Mouse (Mus musculus): ENCODE measurements around the gene Slc4a3. TPM values are rescaled to one million over a fixed set of nuclear protein-coding genes. Genes with fewer than 3 reads are reported as not detected.
A peak's percentile ranks its signal among the peaks of the same experiment; 100 is the strongest.

Slc4a3 gene
- polyA plus RNA-seq, 1 experiment from 2014 or later = 50.4 TPM

DNA sequence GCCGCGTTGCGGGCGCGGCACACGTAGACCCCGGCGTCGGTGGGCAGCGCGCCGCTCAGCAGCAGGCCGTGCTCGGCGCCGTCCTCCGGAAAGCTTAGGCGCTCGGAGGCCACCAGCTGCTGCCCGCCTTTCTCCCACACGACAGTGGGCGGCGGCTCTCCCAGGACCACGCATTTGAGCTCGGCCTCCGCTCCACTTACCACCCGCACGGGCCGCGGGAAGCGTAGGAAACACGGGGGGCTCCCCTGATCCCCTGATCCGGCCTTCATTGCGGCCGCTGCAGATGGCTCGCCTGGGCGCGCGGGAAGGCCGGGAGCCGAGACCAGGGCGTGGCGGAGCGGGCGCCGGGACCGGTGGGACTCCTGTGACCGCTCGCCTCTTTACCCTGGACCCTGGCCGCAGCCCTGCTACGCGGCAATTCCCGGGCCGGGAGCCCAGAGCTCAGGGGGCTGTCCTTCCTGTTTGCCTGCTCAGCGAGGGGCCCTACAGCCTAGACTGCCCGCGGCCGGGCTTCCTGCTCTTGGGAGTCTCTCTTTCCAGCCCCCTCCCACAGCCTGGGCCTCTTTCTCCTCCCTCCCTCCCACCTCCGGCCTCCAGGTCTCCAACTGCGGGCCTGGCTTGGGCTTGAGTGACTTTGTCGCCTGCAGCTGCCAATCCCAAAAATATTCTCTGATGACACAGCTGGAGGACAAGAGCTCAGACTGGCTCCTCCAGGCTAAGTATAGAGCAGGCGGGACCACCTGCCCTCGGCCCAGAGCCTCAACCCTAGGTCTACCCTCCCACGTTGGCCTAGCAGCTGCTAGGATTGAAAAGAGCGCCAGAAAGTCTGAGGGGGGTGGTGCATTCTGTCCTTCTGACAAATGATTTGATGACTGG is 39.9 kb upstream of the Slc4a3 start, which contains the start of gene Obsl1:
TSS of gene Obsl1 (minus strand) at position 497 of the 876 bp plus-strand sequence.
- Histone ChIP-seq H3K4me2 (ENCODE audit: low read length) (peak within 1 kb of the TSS; percentile 92), H3K4me1 (replicated peaks; ENCODE audit: control insufficient read depth, insufficient read depth, low read length) (peaks cover 25% of the 10 kb centered on the region), H3K27me3 (replicated peaks; ENCODE audit: control insufficient read depth, insufficient read depth, low read length) (no peaks in the 10 kb centered on the region), H3K4me3 (replicated peaks; ENCODE audit: low read length) (peak within 1 kb of the TSS; percentile 88), H3K9ac (replicated peaks; ENCODE audit: low read depth, low read length) (peak within 1 kb of the TSS; percentile 87), H3K9me3 (ENCODE audit: control insufficient read depth, low read length) (no peaks in the 10 kb centered on the region), H3K27ac (ENCODE audit: low read length) (peak within 1 kb of the TSS; percentile 81), H3K36me3 (ENCODE audit: control insufficient read depth, insufficient read depth) (peaks cover 9% of the 10 kb centered on the region)
- WGBS = under 1% methylated on average over 55 of the region's 65 CpGs
- peak; percentile 67 for ATAC-seq

DNA sequence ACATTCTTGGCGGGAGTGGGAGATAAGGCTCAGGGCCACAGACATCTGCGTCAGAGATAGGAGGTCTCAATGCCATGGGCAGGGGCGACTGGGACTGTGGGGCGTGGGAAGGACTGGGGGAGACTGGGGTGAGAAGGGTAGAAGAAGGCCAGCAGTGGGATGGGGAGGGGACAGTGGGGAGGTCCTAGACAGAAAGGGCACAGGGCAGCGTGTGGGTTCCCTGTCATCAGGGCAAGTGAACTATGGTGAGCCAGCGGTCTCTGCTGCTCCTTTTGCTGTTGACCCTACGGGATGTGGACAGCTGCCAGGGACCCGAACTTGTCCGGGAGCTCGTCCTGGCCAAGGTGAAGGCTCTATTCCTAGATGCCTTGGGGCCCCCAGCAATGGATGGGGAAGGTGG is 39.1 kb upstream of the Slc4a3 start, which contains the start of gene Inha:
TSS of gene Inha (plus strand) at position 72 of the 400 bp plus-strand sequence.
- no peaks in the 10 kb centered on the region for H3K9me3 ChIP-seq (ENCODE audit: control insufficient read depth, low read length)

DNA sequence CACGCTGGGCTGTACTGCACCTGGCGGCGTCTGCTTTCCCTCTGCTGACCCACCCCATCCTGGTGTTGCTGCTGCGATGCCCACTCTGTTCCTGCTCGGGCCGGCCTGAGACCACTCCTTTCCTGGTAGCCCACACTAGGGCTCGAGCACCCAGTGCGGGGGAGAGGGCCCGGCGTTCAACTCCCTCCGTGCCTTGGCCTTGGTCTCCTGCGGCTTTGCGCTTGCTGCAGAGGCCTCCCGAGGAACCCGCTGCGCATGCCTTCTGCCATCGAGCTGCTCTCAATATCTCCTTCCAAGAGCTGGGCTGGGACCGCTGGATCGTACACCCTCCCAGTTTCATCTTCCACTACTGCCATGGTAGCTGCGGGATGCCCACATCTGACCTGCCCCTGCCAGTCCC is 36.5 kb upstream of the Slc4a3 start:
- H3K9ac ChIP-seq (replicated peaks; ENCODE audit: low read depth, low read length) = no peak overlapping the region
- H3K4me2 ChIP-seq (ENCODE audit: low read length) = no peak overlapping the region
- no peaks in the 10 kb centered on the region for H3K36me3 ChIP-seq (ENCODE audit: control insufficient read depth, insufficient read depth)
- H3K9me3 ChIP-seq (ENCODE audit: control insufficient read depth, low read length) = no peaks in the 10 kb centered on the region
- H3K27me3 ChIP-seq (replicated peaks; ENCODE audit: control insufficient read depth, insufficient read depth, low read length) = no peaks in the 10 kb centered on the region
- 49% methylated on average over 20 of the region's 20 CpGs for WGBS
- H3K4me3 ChIP-seq (replicated peaks; ENCODE audit: low read length) = no peak overlapping the region
- ATAC-seq = no peak
- H3K4me1 ChIP-seq (replicated peaks; ENCODE audit: control insufficient read depth, insufficient read depth, low read length) = peaks cover 17% of the 10 kb centered on the region
- no peak overlapping the region for H3K27ac ChIP-seq (ENCODE audit: low read length)

More for the DNA sequence above, 39.1 kb upstream of the Slc4a3 start, which contains the start of gene Inha:
- Histone ChIP-seq H3K27ac (ENCODE audit: low read length) (peak within 1 kb of the TSS; percentile 81), H3K9ac (replicated peaks; ENCODE audit: low read depth, low read length) (peak within 1 kb of the TSS; percentile 87), H3K27me3 (replicated peaks; ENCODE audit: control insufficient read depth, insufficient read depth, low read length) (no peaks in the 10 kb centered on the region), H3K36me3 (ENCODE audit: control insufficient read depth, insufficient read depth) (0 out of 2 replicates have a peak, but pooled peaks cover 2% of the 10 kb centered on the region), H3K4me2 (ENCODE audit: low read length) (peak within 1 kb of the TSS; percentile 92), H3K4me1 (replicated peaks; ENCODE audit: control insufficient read depth, insufficient read depth, low read length) (peaks cover 25% of the 10 kb centered on the region), H3K4me3 (replicated peaks; ENCODE audit: low read length) (peak within 1 kb of the TSS; percentile 88)
- 75% methylated on average over 10 of the region's 10 CpGs for WGBS
- no peak for ATAC-seq

DNA sequence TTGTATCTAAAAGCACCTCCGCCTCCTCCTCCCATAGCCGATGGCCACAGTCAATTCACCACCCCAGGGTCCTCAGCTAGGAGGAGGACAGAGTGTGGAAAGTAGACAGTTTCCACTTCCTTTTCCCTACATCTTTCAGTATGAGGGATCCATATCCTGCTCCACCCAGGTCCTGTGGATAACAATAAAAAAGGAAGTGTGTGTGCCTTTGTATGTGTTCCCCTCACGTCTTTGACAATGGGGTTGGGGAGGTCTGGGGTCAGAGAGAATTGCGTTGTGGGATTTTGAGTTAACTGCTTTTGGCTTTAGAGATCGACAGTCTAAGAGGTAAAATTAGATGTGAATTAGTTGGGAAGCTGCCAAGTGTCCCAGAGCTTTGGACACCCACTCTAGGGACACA is 35.9 kb upstream of the Slc4a3 start:
- Histone ChIP-seq H3K36me3 (ENCODE audit: control insufficient read depth, insufficient read depth) (no peaks in the 10 kb centered on the region), H3K27me3 (replicated peaks; ENCODE audit: control insufficient read depth, insufficient read depth, low read length) (no peaks in the 10 kb centered on the region), H3K4me3 (replicated peaks; ENCODE audit: low read length) (no peak overlapping the region), H3K9ac (replicated peaks; ENCODE audit: low read depth, low read length) (no peak overlapping the region), H3K4me1 (replicated peaks; ENCODE audit: control insufficient read depth, insufficient read depth, low read length) (peaks cover 14% of the 10 kb centered on the region), H3K9me3 (ENCODE audit: control insufficient read depth, low read length) (no peaks in the 10 kb centered on the region), H3K4me2 (ENCODE audit: low read length) (no peak overlapping the region), H3K27ac (ENCODE audit: low read length) (no peak overlapping the region)
- 73% methylated on average over 5 of the region's 5 CpGs for WGBS
- ATAC-seq = no peak

DNA sequence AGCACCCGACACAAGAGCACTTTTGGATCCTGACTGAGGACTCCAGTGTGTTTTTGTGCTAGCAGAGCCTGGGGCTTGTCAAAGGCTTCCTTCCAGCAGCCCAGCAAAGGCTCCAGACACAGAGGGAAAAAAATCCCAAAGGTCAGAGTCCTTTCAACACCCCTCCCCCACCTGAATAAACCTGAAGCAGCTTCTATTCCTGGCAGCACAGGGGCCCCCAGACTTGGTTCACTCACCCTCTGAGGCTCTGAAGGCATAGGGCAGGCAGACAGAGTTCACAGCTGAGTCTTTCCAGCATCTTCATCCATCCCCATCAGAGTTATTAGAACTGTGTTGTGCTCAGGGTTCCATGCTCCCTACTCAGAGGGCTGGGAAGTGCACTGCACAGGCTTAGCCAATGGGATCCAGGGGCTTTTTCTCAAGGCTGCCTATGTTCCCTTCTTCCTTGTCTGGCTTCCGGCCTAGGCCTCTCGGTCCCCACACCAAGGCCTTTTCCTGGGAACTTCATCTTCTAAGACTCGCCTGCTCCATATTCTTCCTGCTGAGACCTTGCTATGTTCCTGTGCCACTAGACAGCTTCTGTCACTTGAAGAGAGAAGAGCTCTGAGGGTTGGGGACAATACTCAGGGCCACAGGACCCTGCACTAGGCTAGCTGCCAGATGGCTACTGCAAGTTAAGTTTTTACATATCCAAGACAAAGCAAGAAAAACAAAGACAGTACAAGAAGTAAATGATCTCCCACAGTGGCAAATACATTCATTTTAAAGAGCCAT is 34.4 kb upstream of the Slc4a3 start:
- Histone ChIP-seq H3K36me3 (ENCODE audit: control insufficient read depth, insufficient read depth) (no peaks in the 10 kb centered on the region), H3K4me3 (replicated peaks; ENCODE audit: low read length) (no peak overlapping the region), H3K27ac (ENCODE audit: low read length) (no peak overlapping the region), H3K4me1 (replicated peaks; ENCODE audit: control insufficient read depth, insufficient read depth, low read length) (peaks cover 9% of the 10 kb centered on the region), H3K9ac (replicated peaks; ENCODE audit: low read depth, low read length) (no peak overlapping the region), H3K9me3 (ENCODE audit: control insufficient read depth, low read length) (no peaks in the 10 kb centered on the region), H3K4me2 (ENCODE audit: low read length) (no peak overlapping the region), H3K27me3 (replicated peaks; ENCODE audit: control insufficient read depth, insufficient read depth, low read length) (no peaks in the 10 kb centered on the region)
- ATAC-seq = no peak
- 54% methylated on average over 4 of the region's 4 CpGs for whole genome bisulfite sequencing

DNA sequence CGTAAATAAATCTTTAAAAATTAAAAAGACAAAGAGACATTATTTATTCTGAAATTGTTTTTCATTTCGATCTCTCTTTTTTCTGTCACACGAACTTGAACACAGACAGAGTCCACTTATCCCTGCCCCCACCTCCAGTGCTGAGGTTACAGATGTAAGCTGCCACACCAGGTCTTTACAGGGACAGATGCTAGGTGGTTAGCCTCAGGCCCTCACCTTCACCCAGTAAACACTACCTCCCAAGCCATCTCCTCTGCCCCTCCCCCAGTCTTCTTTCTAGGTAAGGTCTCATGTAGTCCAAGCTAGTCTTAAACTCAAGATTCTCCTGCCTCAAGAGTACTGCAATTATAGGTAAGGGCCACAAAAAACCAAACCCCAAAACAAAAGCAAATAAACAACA is 33.5 kb upstream of the Slc4a3 start:
- no peaks in the 10 kb centered on the region for H3K9me3 ChIP-seq (ENCODE audit: control insufficient read depth, low read length)
- no peak overlapping the region for H3K9ac ChIP-seq (replicated peaks; ENCODE audit: low read depth, low read length)
- H3K4me2 ChIP-seq (ENCODE audit: low read length) = no peak overlapping the region
- 0 out of 2 replicates have a peak, but pooled peaks cover under 1% of the 10 kb centered on the region for H3K4me1 ChIP-seq (replicated peaks; ENCODE audit: control insufficient read depth, insufficient read depth, low read length)
- no peak overlapping the region for H3K27ac ChIP-seq (ENCODE audit: low read length)
- ATAC-seq = no peak
- no peaks in the 10 kb centered on the region for H3K27me3 ChIP-seq (replicated peaks; ENCODE audit: control insufficient read depth, insufficient read depth, low read length)
- 94% methylated on average over 3 of the region's 3 CpGs for WGBS
- no peak overlapping the region for H3K4me3 ChIP-seq (replicated peaks; ENCODE audit: low read length)
- H3K36me3 ChIP-seq (ENCODE audit: control insufficient read depth, insufficient read depth) = no peaks in the 10 kb centered on the region

DNA sequence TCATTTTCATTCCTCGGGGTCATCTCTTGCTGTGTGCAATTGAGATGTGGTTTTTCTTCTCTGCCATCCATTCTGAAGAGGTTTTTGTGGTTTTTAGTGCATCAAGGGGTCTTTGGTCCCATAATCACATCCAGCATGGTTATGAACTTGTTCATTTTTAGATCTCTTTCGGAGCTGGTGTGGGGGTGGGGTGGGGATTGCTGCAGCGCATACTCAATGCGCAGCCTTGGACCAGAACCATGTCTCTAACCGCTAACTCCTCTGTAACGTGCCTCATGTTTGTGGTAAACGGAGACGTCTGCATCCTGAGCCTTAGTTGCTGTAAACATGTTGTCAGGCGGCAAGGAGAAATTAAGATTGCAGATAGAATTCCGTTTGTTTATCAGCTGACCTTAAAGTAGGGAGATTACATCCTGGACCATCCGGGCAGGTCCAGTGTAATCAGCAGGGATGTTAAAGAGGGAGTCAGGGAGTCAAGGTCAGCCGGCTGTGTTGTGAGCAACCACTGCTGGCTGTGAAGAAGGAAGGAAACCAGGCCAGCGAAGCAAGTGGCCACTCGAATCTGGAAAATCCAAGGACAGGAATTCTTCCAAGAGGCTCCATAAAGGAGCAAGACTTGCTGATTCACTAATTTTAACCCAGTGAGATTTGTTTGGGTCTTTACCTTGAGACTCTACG is 29.2 kb upstream of the Slc4a3 start:
- Histone ChIP-seq H3K9me3 (ENCODE audit: control insufficient read depth, low read length) (no peaks in the 10 kb centered on the region), H3K4me3 (replicated peaks; ENCODE audit: low read length) (no peak overlapping the region), H3K4me1 (replicated peaks; ENCODE audit: control insufficient read depth, insufficient read depth, low read length) (no peaks in the 10 kb centered on the region), H3K9ac (replicated peaks; ENCODE audit: low read depth, low read length) (no peak overlapping the region), H3K27me3 (replicated peaks; ENCODE audit: control insufficient read depth, insufficient read depth, low read length) (no peaks in the 10 kb centered on the region), H3K27ac (ENCODE audit: low read length) (no peak overlapping the region), H3K36me3 (ENCODE audit: control insufficient read depth, insufficient read depth) (no peaks in the 10 kb centered on the region), H3K4me2 (ENCODE audit: low read length) (no peak overlapping the region)
- no peak for ATAC-seq
- 86% methylated on average over 15 of the region's 15 CpGs for WGBS

DNA sequence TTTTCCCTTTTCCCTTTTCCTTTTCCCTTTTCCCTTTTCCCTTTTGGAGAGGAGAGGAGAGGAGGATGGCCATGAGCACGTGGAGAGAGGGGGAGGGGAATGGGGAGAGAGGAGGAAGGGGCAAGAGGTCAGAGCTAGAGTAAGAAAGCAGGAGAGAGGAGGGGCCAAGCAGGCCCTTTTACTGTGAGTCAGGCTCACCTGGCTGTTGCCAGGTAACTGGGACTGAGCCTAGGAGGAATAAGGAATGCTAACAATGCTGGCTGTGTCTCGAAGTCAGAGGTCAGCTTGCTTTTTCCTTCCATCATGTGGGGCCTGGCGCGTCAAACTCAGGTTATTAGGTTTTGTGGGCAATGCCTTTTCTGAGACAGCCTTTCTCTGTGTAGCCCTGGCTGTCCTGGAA is 28.1 kb upstream of the Slc4a3 start:
- ATAC-seq = no peak
- no peak overlapping the region for H3K4me2 ChIP-seq (ENCODE audit: low read length)
- H3K4me1 ChIP-seq (replicated peaks; ENCODE audit: control insufficient read depth, insufficient read depth, low read length) = peaks cover 8% of the 10 kb centered on the region
- no peak overlapping the region for H3K4me3 ChIP-seq (replicated peaks; ENCODE audit: low read length)
- no peaks in the 10 kb centered on the region for H3K36me3 ChIP-seq (ENCODE audit: control insufficient read depth, insufficient read depth)
- no peaks in the 10 kb centered on the region for H3K27me3 ChIP-seq (replicated peaks; ENCODE audit: control insufficient read depth, insufficient read depth, low read length)
- no peak overlapping the region for H3K9ac ChIP-seq (replicated peaks; ENCODE audit: low read depth, low read length)
- H3K27ac ChIP-seq (ENCODE audit: low read length) = no peak overlapping the region
- 68% methylated on average over 4 of the region's 4 CpGs for WGBS
- no peaks in the 10 kb centered on the region for H3K9me3 ChIP-seq (ENCODE audit: control insufficient read depth, low read length)

DNA sequence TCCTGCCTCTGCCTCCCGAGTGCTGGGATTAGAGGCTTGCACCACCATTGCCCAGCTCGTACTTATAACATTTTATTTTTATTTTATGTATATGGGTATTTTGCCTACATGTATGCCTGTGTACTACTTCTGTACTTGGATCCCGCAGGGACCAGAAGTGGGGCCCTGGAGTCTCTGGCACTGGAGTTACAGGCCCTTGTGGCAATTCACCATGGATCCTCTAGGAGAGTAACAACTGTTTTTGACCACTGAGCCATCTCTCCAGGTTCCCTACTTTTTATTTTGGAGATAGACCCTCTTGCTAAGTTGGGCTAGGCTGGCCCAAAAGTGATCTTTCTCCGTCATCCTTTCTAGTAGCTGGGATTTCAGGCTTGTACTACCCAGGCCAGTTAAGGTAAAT is 27.6 kb upstream of the Slc4a3 start:
- 92% methylated on average over 4 of the region's 4 CpGs for WGBS
- H3K36me3 ChIP-seq (ENCODE audit: control insufficient read depth, insufficient read depth) = no peaks in the 10 kb centered on the region

More for the DNA sequence above, 27.6 kb upstream of the Slc4a3 start:
- no peaks in the 10 kb centered on the region for H3K9me3 ChIP-seq (ENCODE audit: control insufficient read depth, low read length)
- no peak overlapping the region for H3K4me2 ChIP-seq (ENCODE audit: low read length)
- no peak overlapping the region for H3K9ac ChIP-seq (replicated peaks; ENCODE audit: low read depth, low read length)
- ATAC-seq = no peak
- H3K27me3 ChIP-seq (replicated peaks; ENCODE audit: control insufficient read depth, insufficient read depth, low read length) = no peaks in the 10 kb centered on the region
- peaks cover 8% of the 10 kb centered on the region for H3K4me1 ChIP-seq (replicated peaks; ENCODE audit: control insufficient read depth, insufficient read depth, low read length)
- no peak overlapping the region for H3K4me3 ChIP-seq (replicated peaks; ENCODE audit: low read length)
- no peak overlapping the region for H3K27ac ChIP-seq (ENCODE audit: low read length)

All from forebrain, embryonic 16.5 days (tissue).